Mouse (Mus musculus): Measurements from ENCODE around the gene Gm44790.
A peak's percentile ranks its signal among the peaks of the same experiment; 100 is the strongest.

GRCm38 (mm10) chr6:86397257-86397980 is 29.0 kb upstream of the Gm44790 start:
- TF ChIP-seq EP300 (IDR thresholded peaks at IDR 0.05; ENCODE audit: low read depth in 1 of 2, low read length in 2 of 2) (no peak), MAFK (IDR thresholded peaks at IDR 0.05; ENCODE audit: borderline replicate concordance, low read depth, low read length) (no peak), ZKSCAN1 (IDR thresholded peaks at IDR 0.05; ENCODE audit: low read depth, low read length) (no peak), ELF1 (IDR thresholded peaks at IDR 0.05; ENCODE audit: low read depth, low read length) (no peak), BHLHE40 (IDR thresholded peaks at IDR 0.05; ENCODE audit: borderline replicate concordance, low read depth, low read length) (peak; percentile 18; the same call in 1 of the 2 replicates), SMC3 (IDR thresholded peaks at IDR 0.05; ENCODE audit: low read depth, low read length) (no peak), CTCF (IDR thresholded peaks at IDR 0.05 in 2 of 3, conservative IDR thresholded peaks at IDR 0.05 in 1 of 3; ENCODE audit: control insufficient read depth in 1 of 3, insufficient read depth in 1 of 3, low read depth in 2 of 3, low read length in 3 of 3, poor library complexity in 1 of 3, severe bottlenecking in 1 of 3) (no peak), TBP (IDR thresholded peaks at IDR 0.05; ENCODE audit: low read depth, low read length) (0 out of 2 replicates have a peak, but pooled peaks have one; percentile 58)
